Mouse (Mus musculus): ENCODE measurements around the gene Kbtbd4. TPM values are rescaled to one million over a fixed set of nuclear protein-coding genes. Genes with fewer than 3 reads are reported as not detected.
A peak's percentile ranks its signal among the peaks of the same experiment; 100 is the strongest.
"Not testable (repeated sequence)": the region's sequence is repeated elsewhere in the genome, so short reads cannot be mapped to it uniquely, and the experiment has no call there.

Kbtbd4 gene
- total and polyA plus RNA-seq, 2 experiments from 2014 or later: 43.6 to 49.5 TPM

- Histone ChIP-seq H3K4me2 (ENCODE audit: low read depth, low read length) (peak within 1 kb of the TSS; percentile 88), H3K27ac (peak within 1 kb of the TSS; percentile 94), H3K36me3 (ENCODE audit: insufficient read depth, low read length) (no peaks in the 10 kb centered on the region), H3K4me3 (ENCODE audit: low read length) (peak within 1 kb of the TSS; percentile 60), H3K27me3 (ENCODE audit: insufficient read depth, low read length) (no peaks in the 10 kb centered on the region), H3K9me3 (ENCODE audit: low read length) (no peaks in the 10 kb centered on the region), H3K9ac (replicated peaks; ENCODE audit: low read length) (peak within 1 kb of the TSS; percentile 87), H3K4me1 (ENCODE audit: insufficient read depth, low read length) (peaks cover 19% of the 10 kb centered on the region)
- WGBS: under 1% methylated on average over 44 of the region's 45 CpGs
- peak; percentile 73 for DNase-seq (ENCODE audit: low spot score)
- ATAC-seq: peak; percentile 82
- TF ChIP-seq CTCF (IDR thresholded peaks at IDR 0.05; ENCODE audit: low read depth): no peak
Observed at GRCm38 (mm10) chr2:90885218-90886041, 19.1 kb upstream of the Kbtbd4 start, which contains the start of gene C1qtnf4. Gene C1qtnf4, plus strand, starts transcription at chr2:90885860.

GRCm38 (mm10) chr2:90886436-90886835 is 18.1 kb upstream of the Kbtbd4 start:
- no peaks in the 10 kb centered on the region for H3K9me3 ChIP-seq (ENCODE audit: low read length)
- no peaks in the 10 kb centered on the region for H3K36me3 ChIP-seq (ENCODE audit: insufficient read depth, low read length)
- DNase-seq (ENCODE audit: low spot score): peak; percentile 22
- H3K27ac ChIP-seq: peak overlapping the region; percentile 94
- no peak for TF ChIP-seq CTCF (IDR thresholded peaks at IDR 0.05; ENCODE audit: low read depth)
- no peaks in the 10 kb centered on the region for H3K27me3 ChIP-seq (ENCODE audit: insufficient read depth, low read length)
- peak overlapping the region; percentile 88 for H3K4me2 ChIP-seq (ENCODE audit: low read depth, low read length)
- H3K4me1 ChIP-seq (ENCODE audit: insufficient read depth, low read length): peaks cover 19% of the 10 kb centered on the region
- no peak for ATAC-seq
- WGBS: 20% methylated on average over 6 of the region's 6 CpGs
- peak overlapping the region; percentile 87 for H3K9ac ChIP-seq (replicated peaks; ENCODE audit: low read length)
- H3K4me3 ChIP-seq (ENCODE audit: low read length): peak overlapping the region; percentile 60

GRCm38 (mm10) chr2:90887627-90888026 is 16.9 kb upstream of the Kbtbd4 start:
- 57% methylated on average over 5 of the region's 5 CpGs for WGBS
- peak overlapping the region; percentile 88 for H3K4me2 ChIP-seq (ENCODE audit: low read depth, low read length)
- peak overlapping the region; percentile 87 for H3K9ac ChIP-seq (replicated peaks; ENCODE audit: low read length)
- H3K36me3 ChIP-seq (ENCODE audit: insufficient read depth, low read length): no peaks in the 10 kb centered on the region
- ATAC-seq (no peak), DNase-seq (ENCODE audit: low spot score) (no peak)
- TF ChIP-seq CTCF (IDR thresholded peaks at IDR 0.05; ENCODE audit: low read depth): no peak
- H3K27ac ChIP-seq: peak overlapping the region; percentile 94; the same call in 1 of the 2 replicates
- peaks cover 19% of the 10 kb centered on the region for H3K4me1 ChIP-seq (ENCODE audit: insufficient read depth, low read length)
- no peaks in the 10 kb centered on the region for H3K27me3 ChIP-seq (ENCODE audit: insufficient read depth, low read length)
- H3K4me3 ChIP-seq (ENCODE audit: low read length): peak overlapping the region; percentile 60
- H3K9me3 ChIP-seq (ENCODE audit: low read length): no peaks in the 10 kb centered on the region

DNA sequence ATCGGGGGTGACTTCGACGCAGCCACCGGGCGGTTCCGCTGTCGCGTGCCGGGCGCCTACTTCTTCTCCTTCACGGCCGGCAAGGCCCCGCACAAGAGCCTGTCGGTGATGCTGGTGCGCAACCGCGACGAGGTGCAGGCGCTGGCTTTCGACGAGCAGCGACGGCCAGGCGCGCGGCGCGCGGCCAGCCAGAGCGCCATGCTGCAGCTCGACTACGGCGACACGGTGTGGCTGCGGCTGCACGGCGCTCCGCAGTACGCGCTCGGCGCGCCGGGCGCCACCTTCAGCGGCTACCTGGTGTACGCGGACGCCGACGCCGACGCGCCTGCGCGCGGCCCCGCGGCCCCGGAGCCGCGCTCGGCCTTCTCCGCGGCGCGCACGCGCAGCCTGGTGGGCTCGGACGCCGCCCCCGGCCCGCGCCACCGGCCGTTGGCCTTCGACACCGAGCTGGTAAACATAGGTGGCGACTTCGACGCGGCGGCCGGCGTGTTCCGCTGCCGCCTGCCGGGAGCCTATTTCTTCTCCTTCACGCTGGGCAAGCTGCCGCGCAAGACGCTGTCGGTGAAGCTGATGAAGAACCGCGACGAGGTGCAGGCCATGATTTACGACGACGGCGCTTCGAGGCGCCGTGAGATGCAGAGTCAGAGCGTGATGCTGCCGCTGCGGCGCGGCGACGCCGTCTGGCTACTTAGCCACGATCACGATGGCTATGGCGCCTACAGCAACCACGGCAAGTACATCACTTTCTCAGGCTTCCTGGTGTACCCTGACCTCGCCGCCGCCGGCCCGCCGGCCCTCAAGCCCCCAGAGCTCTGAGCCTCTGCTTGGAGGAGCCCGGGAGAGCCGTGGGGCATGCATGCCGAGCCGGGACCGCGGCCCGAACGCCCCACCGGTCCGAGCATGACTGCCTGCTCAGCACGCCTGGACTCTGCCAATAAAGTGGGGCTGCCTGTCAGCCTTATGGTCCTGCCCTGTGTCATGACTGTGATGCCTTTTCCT is 14.7 kb upstream of the Kbtbd4 start:
- peak; percentile 69 for ATAC-seq
- peak; percentile 88 for DNase-seq (ENCODE audit: low spot score)

DNA sequence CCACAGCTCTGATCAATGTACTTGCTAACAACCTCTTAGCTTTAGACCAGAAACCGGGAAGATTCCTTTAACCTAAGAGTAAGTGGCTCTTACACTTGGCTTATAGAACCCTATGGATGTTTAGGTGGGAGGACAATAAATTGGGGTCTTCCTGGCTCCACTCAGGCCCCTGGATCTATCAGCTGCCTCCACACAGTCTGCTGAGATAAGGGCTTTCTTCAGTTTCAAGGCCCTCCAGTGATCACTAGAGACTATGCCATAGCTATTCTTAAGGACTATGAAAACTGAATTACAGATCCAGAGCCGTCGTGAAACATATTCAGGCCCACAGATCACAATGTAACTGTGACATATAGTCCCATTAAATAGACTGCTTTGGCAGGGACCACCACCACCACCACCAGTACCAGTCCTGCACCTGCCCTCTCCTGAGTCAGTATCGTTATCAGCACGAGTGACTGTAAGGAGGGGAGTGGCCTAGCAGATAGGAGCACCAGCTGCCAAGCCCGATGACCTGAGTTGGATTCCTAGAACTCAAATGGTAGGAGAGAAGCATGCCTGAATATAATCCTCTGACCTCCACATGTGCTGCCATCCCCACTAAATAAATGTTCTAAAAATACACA is 10.8 kb upstream of the Kbtbd4 start:
- 90% methylated on average over 6 of the region's 6 CpGs for WGBS
- Histone ChIP-seq H3K36me3 (ENCODE audit: insufficient read depth, low read length) (peaks cover 8% of the 10 kb centered on the region), H3K4me3 (ENCODE audit: low read length) (no peak overlapping the region), H3K9ac (replicated peaks; ENCODE audit: low read length) (no peak overlapping the region), H3K27me3 (ENCODE audit: insufficient read depth, low read length) (no peaks in the 10 kb centered on the region), H3K27ac (no peak overlapping the region), H3K4me1 (ENCODE audit: insufficient read depth, low read length) (peaks cover 10% of the 10 kb centered on the region; the same call in 1 of the 2 replicates), H3K9me3 (ENCODE audit: low read length) (no peaks in the 10 kb centered on the region), H3K4me2 (ENCODE audit: low read depth, low read length) (no peak overlapping the region)
- DNase-seq (ENCODE audit: low spot score) (no peak), ATAC-seq (no peak)
- TF ChIP-seq CTCF (IDR thresholded peaks at IDR 0.05; ENCODE audit: low read depth): no peak

More for the DNA sequence above, 14.7 kb upstream of the Kbtbd4 start:
- Histone ChIP-seq H3K9me3 (ENCODE audit: low read length) (no peaks in the 10 kb centered on the region), H3K27me3 (ENCODE audit: insufficient read depth, low read length) (no peaks in the 10 kb centered on the region), H3K36me3 (ENCODE audit: insufficient read depth, low read length) (0 out of 2 replicates have a peak, but pooled peaks cover 1% of the 10 kb centered on the region), H3K9ac (replicated peaks; ENCODE audit: low read length) (peak overlapping the region; percentile 51), H3K4me3 (ENCODE audit: low read length) (peak overlapping the region; percentile 42), H3K4me1 (ENCODE audit: insufficient read depth, low read length) (peaks cover 19% of the 10 kb centered on the region), H3K27ac (peak overlapping the region; percentile 69), H3K4me2 (ENCODE audit: low read depth, low read length) (peak overlapping the region; percentile 62)
- TF ChIP-seq CTCF (IDR thresholded peaks at IDR 0.05; ENCODE audit: low read depth): no peak
- 4% methylated on average over 131 of the region's 133 CpGs for WGBS

- H3K4me1 ChIP-seq (ENCODE audit: insufficient read depth, low read length); H3K9me3 ChIP-seq (ENCODE audit: low read length); H3K27me3 ChIP-seq (ENCODE audit: insufficient read depth, low read length); H3K9ac ChIP-seq (replicated peaks; ENCODE audit: low read length); ATAC-seq; H3K27ac ChIP-seq; DNase-seq (ENCODE audit: low spot score); H3K4me2 ChIP-seq (ENCODE audit: low read depth, low read length); H3K4me3 ChIP-seq (ENCODE audit: low read length): not testable (repeated sequence)
- whole genome bisulfite sequencing: 86% methylated on average over 3 of the region's 3 CpGs
- peaks cover 12% of the 10 kb centered on the region for H3K36me3 ChIP-seq (ENCODE audit: insufficient read depth, low read length)
Observed at GRCm38 (mm10) chr2:90894299-90894677, 10.3 kb upstream of the Kbtbd4 start.
